Mouse (Mus musculus): Measurements from ENCODE around the gene Rnf8.

Rnf8 gene

DNA sequence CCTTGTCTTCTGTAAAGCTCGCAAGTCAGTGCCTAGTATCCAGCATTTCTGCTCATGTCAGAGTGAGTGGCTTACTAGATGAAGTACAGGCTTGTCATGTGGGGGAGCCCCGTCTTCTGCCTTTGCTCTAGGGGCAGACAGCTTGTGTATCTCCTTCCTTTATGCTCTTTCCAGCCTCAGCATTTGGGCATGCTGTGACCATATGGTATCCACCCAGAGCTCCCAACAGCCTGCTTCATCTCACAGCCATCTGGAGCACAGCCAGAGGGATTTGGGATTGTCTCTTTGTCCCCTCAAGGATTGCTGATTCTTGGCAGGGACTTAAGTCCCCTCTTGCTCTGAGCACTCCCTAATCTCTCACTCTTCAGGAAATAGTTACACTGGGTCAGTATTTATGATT is 65.6 kb downstream of the Rnf8 start:
- no peak for DNase-seq (ENCODE audit: low read depth, low spot score)

DNA sequence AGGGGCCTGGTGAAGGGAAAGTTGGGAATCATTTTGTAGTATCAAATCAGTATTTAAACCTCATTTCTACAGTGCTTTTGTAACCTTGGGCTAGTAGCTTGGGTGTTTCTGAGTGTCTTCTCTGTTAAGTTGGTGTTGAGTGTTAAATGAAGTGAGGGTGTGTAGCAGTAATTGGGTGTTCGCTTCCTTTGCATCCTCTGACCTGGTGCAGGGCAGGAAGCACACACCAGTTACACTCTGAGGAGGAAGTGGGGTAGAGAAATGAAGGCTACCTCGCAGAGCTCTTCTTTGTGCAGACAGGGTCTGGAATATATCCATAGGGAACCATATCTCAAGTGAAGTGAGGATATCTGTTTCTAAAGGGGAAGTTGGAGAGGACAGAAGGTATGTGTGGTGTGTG is 66.3 kb downstream of the Rnf8 start:
- DNase-seq (ENCODE audit: low read depth, low spot score), result no peak

DNA sequence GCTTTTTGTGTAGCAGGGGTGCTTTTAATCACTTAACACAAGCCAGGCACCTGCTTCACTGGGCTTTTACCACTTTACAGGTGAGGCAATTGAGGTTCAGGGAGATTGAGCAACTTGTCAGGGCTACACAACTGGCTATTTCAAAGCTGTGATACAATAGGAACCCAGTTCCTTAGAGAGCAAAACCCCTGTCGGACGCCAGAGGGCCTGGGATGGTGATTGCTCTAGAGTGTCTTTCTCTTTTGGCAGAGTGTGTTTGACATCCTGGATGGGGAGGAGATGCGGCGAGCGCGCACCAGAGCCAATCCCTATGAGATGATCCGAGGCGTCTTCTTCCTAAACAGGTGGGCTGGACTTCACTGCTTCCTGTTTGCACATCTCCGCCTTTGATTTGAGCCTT is 67.1 kb downstream of the Rnf8 start:
- peak; percentile 29 for DNase-seq (ENCODE audit: low read depth, low spot score)

DNA sequence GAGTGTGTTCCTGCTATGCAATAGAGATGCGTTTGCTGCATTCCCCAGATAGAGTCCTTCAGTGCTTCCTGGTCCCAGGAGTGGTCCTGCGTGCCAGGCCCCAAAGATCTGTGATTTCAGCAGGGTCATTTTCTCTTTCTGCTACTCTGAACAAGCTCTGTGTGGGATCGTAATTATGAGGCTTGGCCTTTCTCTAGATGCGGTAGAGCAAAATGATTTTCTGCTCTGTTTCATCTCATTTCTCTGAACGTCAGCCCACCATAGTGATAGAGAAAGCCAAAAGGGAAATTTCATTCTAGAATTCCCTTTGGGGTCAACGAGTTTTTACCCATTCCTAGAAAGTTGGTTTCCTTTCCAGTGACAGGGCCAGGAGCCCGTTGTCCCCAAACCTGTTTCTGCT is 67.7 kb downstream of the Rnf8 start:
- no peak for DNase-seq (ENCODE audit: low read depth, low spot score)

DNA sequence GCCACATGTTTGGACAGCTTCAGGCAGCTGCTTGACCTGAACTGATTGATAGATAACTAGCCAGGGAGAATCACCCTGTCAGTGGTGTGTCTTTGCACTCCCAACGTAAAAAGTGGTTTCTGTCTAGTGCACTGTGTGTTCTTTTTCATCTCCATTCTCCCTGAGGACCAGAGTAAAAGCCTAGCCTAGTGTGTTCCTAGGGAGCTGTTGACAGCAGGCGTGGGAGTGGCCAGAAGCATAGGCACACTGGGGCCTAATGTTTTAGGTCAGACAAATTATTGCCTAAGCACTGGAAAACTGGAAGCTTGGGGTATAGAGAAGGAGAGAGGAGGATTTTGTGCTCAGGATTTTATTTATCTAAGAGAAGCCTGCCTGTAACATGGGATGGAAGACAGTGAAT is 68.5 kb downstream of the Rnf8 start:
- no peak for DNase-seq (ENCODE audit: low read depth, low spot score)

DNA sequence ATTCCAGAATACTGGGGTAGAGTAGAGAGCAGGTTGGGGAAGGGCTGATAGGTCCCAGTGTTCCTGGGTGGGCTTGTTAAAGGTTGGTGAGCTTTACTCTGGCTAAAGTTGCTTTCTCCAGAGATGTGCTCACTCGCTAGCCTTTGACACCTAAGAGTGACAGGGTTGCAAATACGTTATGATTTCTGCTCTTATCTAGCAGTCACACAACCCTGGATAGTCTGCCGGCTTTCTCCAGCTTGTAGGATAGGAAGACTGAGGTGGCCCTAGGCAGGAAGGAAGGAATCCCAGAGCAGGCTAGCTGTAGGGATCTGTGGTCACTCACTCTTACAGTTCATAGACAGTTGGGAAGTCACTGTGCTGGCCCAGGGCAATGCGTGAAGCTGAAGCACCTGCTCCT is 69.7 kb downstream of the Rnf8 start:
- no peak for DNase-seq (ENCODE audit: low read depth, low spot score)

DNA sequence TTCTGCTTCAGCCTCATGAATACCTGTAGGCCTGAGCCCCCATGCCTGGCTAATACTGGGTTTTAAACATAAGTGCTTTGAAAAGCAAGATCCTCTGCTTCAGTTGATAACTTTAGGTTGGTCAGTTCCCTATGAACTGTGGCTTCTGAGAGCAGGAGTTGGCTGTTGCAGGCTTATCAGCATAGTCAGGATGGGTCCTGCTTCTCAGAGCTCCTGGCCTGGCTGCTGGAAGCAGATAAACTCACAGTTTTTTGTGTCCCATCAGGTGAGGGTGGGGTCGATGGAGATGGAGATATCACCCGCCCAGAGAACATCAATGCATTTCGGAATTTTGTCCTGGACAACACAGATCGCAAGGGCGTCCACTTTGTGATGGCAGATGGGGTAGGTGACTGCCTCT is 72.2 kb downstream of the Rnf8 start:
- no peak for DNase-seq (ENCODE audit: low read depth, low spot score)

DNA sequence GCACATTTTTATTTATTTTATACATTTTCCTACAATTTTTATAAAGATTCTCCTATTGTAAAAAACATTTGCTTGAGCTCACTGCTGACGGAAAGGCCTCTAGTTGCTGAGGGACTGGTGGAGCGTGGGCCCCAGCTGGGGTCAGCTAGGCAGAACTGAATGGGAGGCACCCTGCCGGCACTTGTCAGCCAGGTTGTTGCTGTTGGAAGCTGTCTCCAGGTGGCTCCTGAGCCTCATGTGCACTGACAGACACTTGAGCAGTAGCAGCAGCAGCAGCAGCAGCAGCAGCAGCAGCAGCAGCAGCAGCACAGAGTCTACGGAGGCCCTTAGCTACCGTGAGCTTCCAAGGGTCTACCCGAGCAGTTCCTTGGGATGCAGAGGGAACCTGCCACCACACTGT is 72.8 kb downstream of the Rnf8 start:
- DNase-seq (ENCODE audit: low read depth, low spot score), result no peak

DNA sequence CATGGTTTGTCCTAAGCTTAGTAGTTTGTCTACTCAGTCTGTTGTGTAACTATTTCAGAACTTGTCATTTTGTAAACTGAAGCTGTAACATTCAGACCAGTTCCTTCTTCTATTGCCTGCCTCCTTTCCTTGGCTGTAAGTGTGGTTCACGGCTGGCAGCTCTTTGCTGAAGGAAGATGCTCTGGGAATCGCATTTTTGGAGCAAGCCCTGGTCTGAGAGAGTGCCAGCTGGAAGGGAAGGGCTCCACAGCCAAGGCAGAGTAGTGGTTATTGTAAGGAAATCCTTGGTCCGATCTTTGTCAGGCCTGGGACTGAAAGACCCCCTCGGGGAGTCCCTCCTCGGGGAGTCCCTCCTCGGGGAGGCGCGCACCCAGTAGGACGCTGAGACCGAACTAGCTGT is 74.0 kb downstream of the Rnf8 start:
- DNase-seq (ENCODE audit: low read depth, low spot score), result no peak

DNA sequence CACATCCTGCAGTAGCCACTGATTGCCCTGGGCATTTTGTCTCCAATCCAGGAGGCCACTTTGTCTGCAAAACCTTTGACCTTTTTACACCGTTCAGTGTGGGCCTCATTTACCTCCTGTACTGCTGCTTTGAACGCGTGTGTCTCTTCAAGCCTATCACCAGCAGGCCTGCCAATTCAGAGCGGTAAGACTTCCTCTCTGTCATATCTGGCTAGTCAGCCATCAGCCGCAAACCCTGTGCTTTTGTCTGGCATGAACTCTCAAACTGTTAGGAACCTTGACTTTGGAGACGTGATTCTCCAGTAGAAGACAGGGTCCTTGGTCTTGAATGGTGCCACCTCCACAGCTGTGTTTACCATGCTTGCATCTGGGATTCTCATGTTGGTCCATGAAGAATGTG is 75.7 kb downstream of the Rnf8 start:
- no peak for DNase-seq (ENCODE audit: low read depth, low spot score)

DNA sequence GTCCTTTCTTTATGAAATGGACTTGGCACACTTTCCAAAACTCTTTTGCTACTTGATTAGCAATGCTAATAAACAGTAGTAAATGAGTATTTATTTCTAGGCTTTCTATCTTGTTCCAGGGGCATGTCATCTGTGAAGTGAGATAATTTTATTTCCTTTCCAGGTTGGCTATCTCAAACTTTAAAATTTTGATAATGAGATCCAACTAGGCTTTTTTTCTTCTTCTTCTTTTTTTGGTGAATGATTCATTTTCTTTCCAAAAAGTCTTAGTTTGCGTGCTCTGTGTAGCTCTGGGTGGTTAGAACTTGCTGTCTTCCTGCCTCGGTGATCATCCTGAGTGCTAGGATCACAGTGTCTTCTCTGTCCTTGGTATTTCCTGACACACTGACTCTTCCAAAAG is 78.2 kb downstream of the Rnf8 start:
- no peak for DNase-seq (ENCODE audit: low read depth, low spot score)

DNA sequence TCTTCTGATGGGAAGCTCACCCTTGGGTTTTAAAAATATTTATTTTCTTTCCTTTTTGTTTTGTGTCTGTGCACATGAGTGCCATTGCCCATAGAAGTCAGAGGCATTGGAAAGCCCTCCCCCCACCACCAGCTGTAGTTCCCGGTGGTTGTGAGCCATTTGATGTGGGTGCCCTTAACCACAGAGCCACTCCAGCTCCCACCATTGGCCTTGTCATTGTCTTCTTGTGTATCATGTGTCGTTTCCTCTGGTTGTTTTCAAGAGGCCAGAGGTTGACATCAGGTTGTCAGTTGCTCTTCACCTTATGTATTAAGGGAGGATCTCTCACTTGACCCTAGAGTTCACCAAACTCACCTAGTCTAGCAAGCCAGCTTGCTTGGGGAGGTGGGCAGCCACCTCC is 79.0 kb downstream of the Rnf8 start:
- DNase-seq (ENCODE audit: low read depth, low spot score), result no peak

DNA sequence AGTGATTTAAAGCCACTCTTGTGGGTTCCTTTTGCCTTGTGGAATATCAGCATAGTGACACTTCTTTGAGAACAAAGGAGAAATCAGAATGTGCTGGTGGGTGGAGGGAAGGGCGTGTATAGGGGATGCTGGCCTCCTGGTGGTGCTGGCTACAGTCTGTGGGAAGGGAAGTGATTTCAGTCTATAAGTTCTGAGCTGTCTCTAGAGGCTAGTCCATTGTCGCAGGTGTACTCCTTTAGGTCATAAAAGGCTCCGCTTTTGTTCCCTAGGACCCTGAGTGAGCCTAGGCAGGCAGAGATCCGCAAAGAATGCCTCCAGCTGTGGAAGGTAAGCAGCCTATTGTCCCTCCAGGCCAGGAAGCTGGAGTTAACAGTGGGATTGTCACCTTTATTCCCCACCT is 79.9 kb downstream of the Rnf8 start:
- no peak for DNase-seq (ENCODE audit: low read depth, low spot score)
